Mouse (Mus musculus) WW6 (cell line): ENCODE measurements around the gene Grik3.

Source experiments
- DNase-seq: peaks from one replicate; pipeline ENCODE4 v3.0.0-alpha.2; 2013; ENCODE audit warnings: low read depth, low spot score

Grik3 gene

GRCm38 (mm10) chr4:125718429-125719140 is 228.1 kb downstream of the Grik3 start:
- no peak for DNase-seq

DNA sequence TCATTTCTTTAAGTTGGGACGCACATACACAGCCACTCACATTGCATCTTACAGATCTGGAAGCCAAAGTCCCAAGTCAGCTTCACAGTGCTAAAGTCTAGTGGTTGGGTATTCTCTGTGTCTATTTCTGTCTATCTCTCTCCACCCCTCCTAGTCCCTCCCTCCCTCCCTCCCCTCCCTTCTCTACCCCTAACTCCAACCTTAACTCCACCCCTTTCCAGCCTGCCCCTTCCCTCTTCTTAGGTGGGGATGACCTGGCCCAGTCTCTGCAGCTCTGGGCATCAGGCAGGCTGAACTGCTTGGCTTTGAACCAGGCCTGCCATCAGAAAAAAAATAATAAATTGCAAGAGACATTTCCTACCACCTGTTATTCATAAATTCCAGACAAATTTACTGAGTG is 235.7 kb downstream of the Grik3 start:
- DNase-seq: no peak

- DNase-seq: no peak
Measured at GRCm38 (mm10) chr4:125727030-125727429, 236.5 kb downstream of the Grik3 start.

- no peak for DNase-seq
Measured at GRCm38 (mm10) chr4:125727626-125728025, 237.1 kb downstream of the Grik3 start.

GRCm38 (mm10) chr4:125728091-125728863 is 237.8 kb downstream of the Grik3 start:
- no peak for DNase-seq

DNA sequence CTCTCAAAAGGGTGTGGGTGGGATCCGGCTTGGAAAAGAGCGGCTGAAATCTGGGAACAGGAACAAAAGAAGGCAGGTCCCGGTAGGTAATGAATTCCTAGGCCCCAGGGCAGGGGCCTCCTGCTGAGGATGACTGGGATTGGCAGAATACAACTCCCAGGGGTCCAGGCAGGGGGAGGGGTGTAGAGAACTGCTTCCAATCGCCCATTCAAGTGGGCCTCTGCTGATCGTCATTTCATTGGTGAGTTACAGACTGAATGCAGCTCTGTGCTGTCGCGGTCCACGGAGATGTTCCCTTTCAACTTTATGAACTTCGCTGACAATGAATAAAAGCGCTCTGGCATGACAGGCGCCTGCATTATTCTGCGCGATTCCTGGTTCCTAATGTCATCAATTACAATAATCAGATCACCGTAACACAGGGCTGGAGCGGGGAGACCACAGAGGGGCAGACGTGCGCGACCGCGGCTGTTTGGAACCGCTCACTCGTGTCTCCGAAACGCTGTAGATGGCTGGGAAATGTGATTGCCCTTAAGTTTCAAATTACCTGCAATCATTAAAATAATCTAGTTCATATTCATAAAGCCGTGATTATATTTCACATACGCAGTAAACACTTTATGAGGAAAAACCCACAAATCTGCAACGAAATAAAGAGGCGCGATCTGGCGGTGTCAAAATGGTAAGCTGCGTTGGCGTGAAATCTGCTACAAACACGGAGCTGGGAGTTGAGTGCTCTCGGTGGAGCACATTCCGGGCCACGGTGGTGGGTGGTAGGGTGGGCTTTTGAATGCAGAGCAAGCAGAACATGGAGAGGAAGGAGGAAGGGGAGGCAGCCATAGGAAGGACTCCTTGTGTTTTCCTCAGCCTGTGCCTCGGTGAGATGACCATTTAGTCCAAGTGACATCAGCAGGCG is 239.1 kb downstream of the Grik3 start:
- peak; percentile 83 for DNase-seq

- no peak for DNase-seq
Measured at GRCm38 (mm10) chr4:125730751-125731150, 240.3 kb downstream of the Grik3 start.

GRCm38 (mm10) chr4:125736783-125737182 is 246.3 kb downstream of the Grik3 start:
- no peak for DNase-seq

DNA sequence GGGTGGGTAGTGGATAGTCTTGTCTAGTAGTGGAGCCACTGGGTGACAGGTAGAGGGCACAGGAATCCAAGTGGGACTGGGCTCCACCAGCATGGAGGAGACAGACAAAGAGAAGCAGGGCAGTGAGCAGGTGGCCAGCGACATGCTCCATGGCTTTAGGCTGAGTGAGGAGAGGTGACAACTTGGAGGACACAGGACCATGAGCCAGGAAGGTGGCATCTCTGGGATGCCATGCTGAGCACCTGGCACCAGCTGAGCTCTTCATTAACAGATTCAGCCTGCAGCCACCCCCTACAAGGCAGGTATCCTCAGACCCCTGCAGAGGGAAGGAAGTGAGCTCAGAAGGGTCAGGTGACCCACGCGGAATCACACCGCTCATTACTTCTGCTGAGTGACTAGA is 248.3 kb downstream of the Grik3 start:
- DNase-seq: no peak

- DNase-seq: no peak
Measured at GRCm38 (mm10) chr4:125742162-125742571, 251.7 kb downstream of the Grik3 start.

DNA sequence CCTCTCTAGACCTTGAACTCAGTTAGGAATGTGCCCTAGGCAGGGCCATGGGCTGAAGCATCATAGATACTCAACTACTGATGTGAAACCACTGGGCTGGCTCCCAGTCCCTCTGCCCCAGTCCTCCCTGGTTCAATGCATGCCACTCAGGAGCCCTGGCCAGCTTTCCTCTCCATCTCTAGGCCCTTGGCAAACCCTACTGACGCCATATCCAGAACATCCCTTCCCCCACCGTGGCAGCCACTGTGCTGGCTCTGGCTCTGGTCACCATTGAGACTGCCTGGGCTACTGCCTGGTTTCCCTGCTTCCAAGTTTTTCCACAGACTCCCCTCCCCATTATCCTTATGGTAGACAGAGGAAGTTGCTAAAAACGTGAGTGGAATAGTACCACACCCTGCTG is 255.4 kb downstream of the Grik3 start:
- no peak for DNase-seq

DNA sequence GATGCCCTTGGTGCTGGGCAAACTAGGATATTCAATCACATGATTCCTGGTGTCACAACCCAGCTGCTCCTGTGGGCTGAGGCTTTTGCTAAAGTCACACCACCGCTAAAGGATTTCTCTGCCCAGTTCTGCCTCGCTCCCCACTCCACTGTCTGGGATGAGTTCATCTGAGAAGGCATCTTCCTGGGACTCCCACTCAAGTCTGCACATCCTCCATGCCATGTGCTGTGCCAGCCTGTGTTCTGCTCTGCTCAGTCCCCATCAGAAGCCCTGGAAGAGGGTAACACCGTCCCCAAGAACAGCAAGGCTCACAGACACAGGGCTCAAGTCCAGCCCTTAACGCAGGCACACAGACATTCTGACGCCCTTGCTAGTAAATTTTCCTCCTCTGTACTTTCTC is 265.9 kb downstream of the Grik3 start:
- DNase-seq: no peak

GRCm38 (mm10) chr4:125760326-125760725 is 269.8 kb downstream of the Grik3 start:
- no peak for DNase-seq

- no peak for DNase-seq
Measured at GRCm38 (mm10) chr4:125763056-125763455, 272.6 kb downstream of the Grik3 start.
